Mouse (Mus musculus) cerebellum, adult 2 months (tissue): ENCODE measurements at regions not wholly inside any gene's neighbourhood (a gene's known extent, or its start where the extent isn't known, plus 50 kb on each side); places are given as distances from the start of the nearest gene placed in this dataset.

Experiments used
- CTCF ChIP-seq: fragments of 200-500 bp; IDR thresholded peaks from 2 replicates; pipeline ENCODE4 v1.5.1; 2011; ENCODE audit warnings: low read depth, mild to moderate bottlenecking, control low read depth, low read length, moderate library complexity, borderline replicate concordance; ENCODE audit not compliant: insufficient read depth
- POLR2A ChIP-seq: fragments of 200-500 bp; IDR thresholded peaks from 2 replicates; pipeline ENCODE4 v1.6.1; 2011; ENCODE audit warnings: low read length, control low read depth, borderline replicate concordance; ENCODE audit not compliant: insufficient read depth

DNA sequence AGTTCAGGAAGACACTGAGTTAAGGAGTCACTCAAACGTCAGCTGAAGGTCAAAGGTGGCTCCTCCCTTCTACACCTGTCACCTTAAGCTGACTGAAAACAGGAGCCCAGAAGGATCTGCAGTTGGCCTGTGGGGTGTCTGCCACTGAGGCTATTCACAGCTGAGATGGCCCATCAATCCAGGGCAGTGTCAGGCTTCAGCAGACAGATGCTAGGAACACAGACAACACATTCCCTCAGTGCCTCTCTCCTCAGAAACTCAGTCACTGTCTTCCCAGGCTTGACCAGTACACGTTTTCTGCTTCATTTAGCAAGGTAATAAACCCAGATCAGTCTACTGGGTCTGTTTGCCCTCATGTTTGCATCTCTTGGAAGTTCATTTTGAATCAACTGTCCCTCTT, 222.9 kb upstream of the Pkn2 start:
- no peak for TF ChIP-seq POLR2A
- no peak for TF ChIP-seq CTCF
